Mouse (Mus musculus): ENCODE results near the gene P2rx1.

P2rx1 gene

GRCm38 (mm10) chr11:72998771-72999170 lies at the start of gene P2rx1:
Gene P2rx1, plus strand, starts transcription at chr11:72999103.
- DNase-seq (ENCODE audit: low spot score): peak; percentile 9

- peak; percentile 23 for DNase-seq (ENCODE audit: low spot score)
These were observed 47.5 kb upstream of the P2rx1 start for GRCm38 (mm10) chr11:72951137-72952000.

GRCm38 (mm10) chr11:72952226-72952625 lies 46.7 kb upstream of the P2rx1 start:
- no peak for DNase-seq (ENCODE audit: low spot score)

- no peak for DNase-seq (ENCODE audit: low spot score)
These were observed 46.2 kb upstream of the P2rx1 start for GRCm38 (mm10) chr11:72952697-72953096.

GRCm38 (mm10) chr11:72953116-72953439 lies 45.8 kb upstream of the P2rx1 start:
- no peak for DNase-seq (ENCODE audit: low spot score)

- DNase-seq (ENCODE audit: low spot score): no peak
These were observed 45.3 kb upstream of the P2rx1 start for GRCm38 (mm10) chr11:72953440-72954151.

GRCm38 (mm10) chr11:72954216-72954615 lies 44.7 kb upstream of the P2rx1 start:
- DNase-seq (ENCODE audit: low spot score): no peak

GRCm38 (mm10) chr11:72955339-72955974 lies 43.4 kb upstream of the P2rx1 start:
- no peak for DNase-seq (ENCODE audit: low spot score)

GRCm38 (mm10) chr11:72957318-72957717 lies 41.6 kb upstream of the P2rx1 start:
- no peak for DNase-seq (ENCODE audit: low spot score)

- no peak for DNase-seq (ENCODE audit: low spot score)
These were observed 38.8 kb upstream of the P2rx1 start for GRCm38 (mm10) chr11:72959924-72960679.

- DNase-seq (ENCODE audit: low spot score): no peak
These were observed 38.2 kb upstream of the P2rx1 start for GRCm38 (mm10) chr11:72960723-72961071.

GRCm38 (mm10) chr11:72961072-72961980 lies 37.6 kb upstream of the P2rx1 start, which contains the start of gene Atp2a3:
Gene Atp2a3, plus strand, starts transcription at chr11:72961169.
- DNase-seq (ENCODE audit: low spot score): no peak

- DNase-seq (ENCODE audit: low spot score): no peak
These were observed 36.5 kb upstream of the P2rx1 start for GRCm38 (mm10) chr11:72962378-72962777.

- no peak for DNase-seq (ENCODE audit: low spot score)
These were observed 35.7 kb upstream of the P2rx1 start for GRCm38 (mm10) chr11:72963058-72963788.

- DNase-seq (ENCODE audit: low spot score): no peak
These were observed 35.1 kb upstream of the P2rx1 start for GRCm38 (mm10) chr11:72963789-72964294.

GRCm38 (mm10) chr11:72974995-72975503 lies 23.9 kb upstream of the P2rx1 start:
- DNase-seq (ENCODE audit: low spot score): no peak

- DNase-seq (ENCODE audit: low spot score): no peak
These were observed 16.4 kb upstream of the P2rx1 start for GRCm38 (mm10) chr11:72982516-72982915.

- no peak for DNase-seq (ENCODE audit: low spot score)
These were observed 15.6 kb upstream of the P2rx1 start for GRCm38 (mm10) chr11:72983283-72983682.

- DNase-seq (ENCODE audit: low spot score): no peak
These were observed 12.2 kb upstream of the P2rx1 start for GRCm38 (mm10) chr11:72986745-72987144.

- DNase-seq (ENCODE audit: low spot score): no peak
These were observed 11.7 kb upstream of the P2rx1 start for GRCm38 (mm10) chr11:72987234-72987633.

All from embryo, embryonic 10 days (tissue).